Mouse (Mus musculus): Measurements from ENCODE around the gene Kcnj14.

DNA sequence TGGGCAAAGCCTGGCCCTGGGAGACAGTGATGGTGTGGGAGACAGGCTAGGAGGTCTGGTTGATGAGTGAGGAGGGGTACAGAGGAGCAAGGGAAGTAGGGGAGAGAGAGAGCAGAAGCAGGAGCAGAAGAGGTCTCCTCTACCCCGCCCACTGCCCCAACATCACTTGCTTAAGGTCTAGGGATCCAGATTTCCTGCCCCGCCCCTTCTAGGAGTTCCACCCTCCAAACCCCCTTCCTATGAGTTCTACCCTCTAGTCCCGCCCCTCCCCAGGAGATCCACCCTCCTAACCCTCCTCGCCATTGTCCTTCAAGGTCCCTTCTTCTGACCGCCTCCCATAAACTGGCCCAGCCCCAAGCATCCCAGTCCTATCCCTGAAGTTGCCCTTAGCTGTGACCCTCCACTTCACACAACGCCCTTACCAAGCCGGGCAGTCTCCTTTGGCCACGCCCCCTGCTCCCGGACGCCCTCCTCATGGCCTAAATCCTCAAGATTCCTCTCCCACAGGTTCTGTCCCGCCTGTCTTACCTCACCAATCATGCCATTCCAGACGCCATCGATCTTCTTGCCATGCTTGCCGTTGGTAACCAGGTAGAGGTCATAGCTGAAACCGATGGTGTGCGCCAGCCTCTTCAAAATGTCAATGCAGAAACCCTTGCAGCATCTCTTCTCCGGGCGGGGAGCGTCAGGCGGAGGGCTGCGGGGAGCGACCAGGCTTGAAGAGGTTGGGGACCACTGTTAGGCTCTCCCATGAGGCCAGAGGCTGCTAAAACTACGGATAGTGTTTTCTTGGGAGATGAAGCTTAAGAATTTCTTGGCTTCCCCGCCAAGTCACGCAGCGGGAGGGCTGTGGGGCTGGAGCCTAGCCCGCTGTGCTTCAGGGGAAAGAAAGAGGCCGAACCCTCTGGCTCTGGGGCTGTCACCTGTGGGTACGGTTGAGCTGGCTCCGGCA is 32.6 kb upstream of the Kcnj14 start:
- TF ChIP-seq CTCF (IDR thresholded peaks at IDR 0.05) (no peak), EP300 (IDR thresholded peaks at IDR 0.05) (no peak)

Data from lung, postnatal 0 days (tissue).